Mouse (Mus musculus): Measurements from ENCODE around the gene Prkcsh.

Gene Prkcsh

DNA sequence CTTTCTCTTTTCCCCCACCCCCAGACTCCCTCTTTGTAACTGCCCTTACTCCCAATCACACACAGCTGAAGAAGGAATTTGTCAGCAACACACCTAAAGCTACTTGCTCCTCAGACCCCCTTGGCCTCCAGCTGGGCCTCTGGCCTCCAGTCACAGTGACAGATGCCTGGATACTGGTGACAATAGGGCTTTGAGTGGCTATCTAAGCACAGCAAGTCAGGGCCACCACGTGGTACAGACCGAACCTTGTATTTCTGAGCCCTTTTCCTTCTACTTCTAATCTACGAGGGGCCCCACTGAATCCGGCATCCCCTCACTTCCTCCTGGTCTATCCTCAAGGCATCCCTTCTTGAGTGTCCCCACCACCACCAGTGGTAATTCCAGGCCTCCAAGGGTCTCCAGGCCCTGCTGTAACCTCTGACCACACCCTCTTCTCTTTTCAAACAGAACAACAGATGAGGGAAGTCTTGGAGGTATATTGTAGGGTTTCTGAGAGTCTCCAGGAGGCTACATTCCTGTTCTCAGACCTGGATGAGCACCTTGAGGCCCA is 47.2 kb downstream of the Prkcsh start:
- DNase-seq, result no peak

DNA sequence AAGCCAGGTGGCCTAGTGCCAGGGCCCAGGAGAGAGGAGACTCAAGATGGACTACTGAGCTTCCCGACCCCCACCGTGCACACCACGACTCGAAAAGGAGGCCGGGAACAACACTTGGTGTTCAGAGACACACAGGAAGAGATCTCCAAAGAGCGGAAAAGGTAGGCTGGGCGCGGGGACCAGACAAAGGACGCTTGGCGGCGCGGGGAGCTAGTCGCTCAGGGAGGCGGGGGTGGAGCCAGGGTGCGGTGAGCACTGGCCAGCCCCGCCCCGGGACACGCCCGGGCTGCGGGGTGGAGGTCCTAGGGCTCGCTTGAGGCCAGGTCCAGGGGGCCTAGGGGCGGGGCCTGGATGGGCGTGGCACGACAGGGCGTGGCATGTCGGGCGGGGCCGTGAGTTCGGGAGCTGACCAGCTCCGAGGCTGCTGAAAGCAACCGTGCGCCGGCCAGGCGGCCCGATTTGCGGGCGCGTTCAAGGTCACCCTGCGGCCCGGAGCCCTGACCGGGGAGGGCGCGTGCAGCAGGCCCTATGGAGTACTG is 47.8 kb downstream of the Prkcsh start:
- DNase-seq, result peak; percentile 50 to 75

DNA sequence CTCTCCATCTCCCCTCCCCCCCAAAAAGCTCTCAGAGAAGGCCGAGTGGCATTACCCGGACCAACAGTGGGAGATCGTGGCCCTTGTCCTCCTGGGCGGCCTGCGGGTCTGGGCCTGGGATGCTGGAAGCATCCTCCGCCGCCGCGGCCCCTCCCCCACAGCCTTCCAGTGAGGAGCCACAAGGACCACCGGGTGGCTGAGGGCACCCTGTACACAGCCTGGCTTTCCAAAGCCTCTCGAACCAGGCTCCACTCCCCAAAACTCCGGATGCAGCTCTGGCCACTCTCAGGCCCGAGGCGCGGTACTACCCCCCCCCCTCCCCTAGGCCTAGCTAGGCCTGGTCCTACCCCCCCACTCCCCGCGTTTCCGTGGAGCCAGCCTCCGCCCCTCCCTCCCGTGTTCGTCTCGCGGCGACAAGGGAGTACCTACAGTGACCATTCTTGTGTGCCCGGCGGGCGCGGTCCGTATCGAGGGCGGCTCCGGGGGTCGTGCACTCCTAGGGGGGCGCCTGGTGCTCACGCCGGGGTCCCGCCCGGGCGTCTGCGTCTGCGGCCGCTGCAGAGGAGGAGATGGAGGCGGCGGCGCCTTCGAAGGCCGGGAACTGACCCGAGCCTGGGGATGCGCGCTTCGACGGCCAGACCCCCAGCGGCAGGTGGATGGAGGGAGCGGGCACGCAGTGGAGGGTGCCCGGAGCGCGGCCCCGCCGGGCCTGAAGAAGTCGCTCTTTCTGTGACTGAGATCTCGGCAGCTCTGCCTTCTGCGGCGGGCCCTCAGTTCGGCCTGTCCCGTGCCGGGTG is 48.8 kb downstream of the Prkcsh start:
- no peak for DNase-seq

DNA sequence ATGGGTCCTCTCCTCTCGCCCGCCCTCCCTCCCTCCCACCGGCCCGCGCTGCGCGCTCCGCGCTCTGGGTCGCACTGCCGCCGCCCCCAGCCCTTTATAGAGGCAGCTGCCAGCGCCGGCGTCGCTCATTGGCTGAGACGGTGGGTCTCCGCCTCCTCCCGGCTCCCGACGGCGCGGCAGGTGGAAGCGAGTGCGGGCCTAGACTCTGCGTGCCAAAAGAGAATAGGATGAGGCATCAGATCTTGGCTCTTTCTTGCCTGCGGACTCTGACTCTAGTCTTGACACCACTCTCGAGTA is 49.3 kb downstream of the Prkcsh start, which contains the start of gene Elavl3:
Gene Elavl3 (minus strand): TSS at position 66 of the 297 bp plus-strand sequence.
- DNase-seq, result peak in 1 of 2 experiments; percentile 43

DNA sequence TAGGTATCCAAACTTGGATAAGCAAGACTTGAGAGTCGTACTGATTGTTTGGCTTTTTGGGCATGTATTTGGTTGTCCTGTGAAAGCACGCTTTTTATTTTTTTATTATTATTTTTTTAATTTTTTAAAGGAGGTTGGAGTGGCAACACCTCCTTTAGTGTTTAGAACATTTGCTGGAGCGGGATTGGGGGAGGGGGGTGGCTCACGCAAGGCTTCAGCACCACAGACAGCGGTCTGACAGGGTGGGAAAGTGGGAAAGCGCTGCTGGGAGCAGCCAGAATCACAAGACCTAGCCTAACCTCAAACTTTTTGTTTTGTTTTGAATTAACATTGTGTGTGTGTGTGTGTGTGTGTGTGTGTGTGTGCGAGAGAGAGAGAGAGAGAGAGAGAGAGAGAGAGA is 51.1 kb downstream of the Prkcsh start:
- DNase-seq, result peak in 1 of 2 experiments; percentile 14

DNA sequence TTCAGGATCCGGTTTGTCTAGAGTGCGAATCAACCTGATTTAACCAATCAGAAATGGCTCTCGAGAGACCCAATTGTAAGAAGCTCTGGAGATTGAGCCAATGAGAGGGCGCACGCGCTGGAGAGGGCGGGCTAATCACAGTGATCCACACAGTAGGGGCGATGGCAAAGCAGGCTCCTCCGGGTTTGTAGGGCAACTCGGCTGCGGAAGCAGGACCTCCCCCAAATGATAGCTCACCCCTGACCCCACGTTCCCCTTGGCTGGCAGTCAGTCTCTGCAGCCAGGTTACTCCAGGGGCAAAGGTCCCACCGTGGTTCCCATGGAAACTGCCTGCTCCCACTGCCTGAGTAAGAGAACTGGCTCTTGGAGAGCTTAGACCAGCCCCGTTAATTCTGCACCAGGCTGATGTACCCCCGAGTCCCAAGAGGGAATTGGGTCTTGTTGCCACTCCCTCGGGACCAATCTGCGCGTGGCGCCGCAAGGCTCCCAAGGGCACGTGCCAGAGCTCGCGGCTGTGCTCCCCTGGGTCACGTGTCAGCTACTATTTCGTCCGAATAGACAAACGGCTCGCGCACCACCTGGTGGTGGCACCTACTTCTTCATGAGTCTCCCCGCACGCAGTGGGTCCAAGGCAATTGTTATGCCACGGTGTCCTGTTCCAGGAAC is 51.9 kb downstream of the Prkcsh start:
- DNase-seq, result peak; percentile 81 to 90

DNA sequence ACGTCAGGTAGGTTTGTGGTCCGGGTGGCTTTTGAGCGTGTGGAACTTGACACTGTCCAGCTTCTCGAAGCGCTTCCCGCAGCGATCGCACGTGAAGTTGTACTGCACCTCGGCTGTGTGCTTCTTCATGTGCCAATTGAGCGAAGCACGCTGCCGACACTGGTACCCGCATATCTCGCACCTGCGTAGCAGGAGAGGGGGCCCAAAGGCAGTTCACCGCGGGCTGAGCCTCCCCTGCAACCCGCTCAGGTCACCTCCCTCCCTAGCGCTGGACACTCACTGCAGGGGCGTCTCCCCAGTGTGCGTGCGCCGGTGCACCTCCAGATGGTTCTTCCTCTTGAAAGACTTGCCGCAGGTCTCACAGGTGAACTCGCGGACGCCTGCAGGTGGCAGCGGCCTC is 53.1 kb downstream of the Prkcsh start:
- DNase-seq, result peak in 1 of 2 experiments; percentile 20

DNA sequence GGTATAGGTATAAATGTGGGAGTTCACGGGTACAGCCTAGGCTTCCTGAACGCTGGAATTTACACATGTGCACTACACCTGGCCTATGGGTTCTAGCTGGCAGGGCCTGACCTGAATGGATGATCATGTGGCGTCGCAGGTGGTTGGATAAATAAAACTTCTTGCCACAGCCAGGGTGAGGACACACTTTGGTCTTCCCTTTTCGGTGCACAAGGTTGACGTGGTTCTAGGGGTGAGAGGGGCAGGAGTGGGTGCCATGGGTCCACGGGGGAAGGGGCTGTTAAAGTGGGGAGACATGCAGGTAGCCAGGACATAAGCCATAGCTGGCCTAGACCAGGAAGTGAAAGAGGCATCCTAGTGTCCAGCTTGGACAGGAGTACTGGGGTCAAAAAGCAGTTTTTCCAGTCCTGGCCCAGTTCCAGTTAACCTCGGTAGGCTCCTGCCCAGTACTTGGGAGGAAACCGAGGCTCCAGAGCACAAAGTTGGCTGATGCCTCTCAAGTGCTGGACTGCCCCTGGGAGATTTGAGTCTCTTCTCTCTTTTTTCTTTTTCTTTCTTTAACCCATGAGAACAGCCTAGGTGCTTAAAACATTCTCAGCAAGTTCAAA is 53.8 kb downstream of the Prkcsh start:
- peak; percentile 67 to 75 for DNase-seq

DNA sequence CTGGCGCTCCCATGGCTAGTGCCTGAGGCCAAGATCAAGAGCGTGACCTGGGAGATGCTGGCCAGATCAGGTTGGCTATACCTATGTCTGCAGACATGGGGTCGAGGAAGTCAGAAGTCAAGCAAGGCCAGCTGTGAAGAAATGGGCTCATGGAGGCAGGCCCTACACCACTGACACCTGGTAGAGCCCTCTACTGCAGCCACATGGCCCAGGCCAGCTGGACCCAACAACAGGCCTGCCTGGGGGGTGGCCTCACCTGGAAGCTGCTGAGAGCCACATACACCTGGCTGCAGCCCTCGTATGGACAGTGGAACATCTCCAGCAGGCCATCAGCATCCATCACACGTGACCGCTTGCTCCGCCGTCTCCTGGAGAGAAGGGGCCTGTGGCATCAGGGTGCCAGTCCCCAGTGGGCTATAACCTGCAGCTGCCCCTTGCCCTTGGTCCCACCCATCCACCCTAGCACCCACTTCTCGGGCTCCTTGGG is 54.5 kb downstream of the Prkcsh start:
- DNase-seq, result no peak

DNA sequence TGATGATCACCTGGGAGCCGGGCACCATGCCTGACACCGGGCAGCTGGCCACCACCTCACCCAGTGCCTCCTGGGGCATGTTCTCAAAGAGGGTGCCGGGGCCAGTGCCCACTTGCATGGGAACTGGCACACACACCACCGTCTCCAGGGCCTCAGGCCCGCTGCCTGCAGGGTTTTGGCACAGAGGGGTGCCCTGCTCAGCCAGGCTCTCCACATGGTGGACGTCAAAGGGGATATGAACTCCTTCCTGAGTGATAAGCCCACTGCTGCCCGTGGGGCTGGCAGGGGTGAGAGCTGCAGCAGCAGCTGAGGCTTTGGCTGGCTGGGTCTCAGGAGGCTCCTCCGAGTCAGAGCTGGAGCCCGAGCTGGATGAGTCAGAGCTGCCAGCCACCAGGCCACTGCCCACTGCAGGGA is 55.4 kb downstream of the Prkcsh start:
- DNase-seq, result no peak

DNA sequence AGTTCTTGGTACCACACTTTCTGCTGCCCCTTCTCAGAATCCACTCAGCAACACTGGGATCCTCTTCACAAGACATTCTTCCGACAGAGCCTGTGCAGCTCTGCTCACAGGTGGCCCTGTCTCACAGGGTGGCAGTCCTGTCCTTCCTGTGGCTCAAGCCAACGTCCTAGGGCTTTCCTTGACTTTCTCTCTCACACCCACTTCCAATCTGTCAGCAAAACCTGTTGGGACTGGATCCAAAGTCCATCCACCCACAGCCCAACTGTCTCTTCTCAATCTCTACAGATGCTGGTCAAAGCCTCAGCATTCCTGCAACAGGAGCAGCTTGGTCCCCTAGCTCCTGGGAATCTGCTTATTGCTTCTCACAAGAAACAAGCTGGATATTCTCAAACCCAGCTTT is 58.7 kb downstream of the Prkcsh start:
- no peak for DNase-seq
